14 mouse cellular contexts compared by ENCODE assay signal in the genomic region with DNA sequence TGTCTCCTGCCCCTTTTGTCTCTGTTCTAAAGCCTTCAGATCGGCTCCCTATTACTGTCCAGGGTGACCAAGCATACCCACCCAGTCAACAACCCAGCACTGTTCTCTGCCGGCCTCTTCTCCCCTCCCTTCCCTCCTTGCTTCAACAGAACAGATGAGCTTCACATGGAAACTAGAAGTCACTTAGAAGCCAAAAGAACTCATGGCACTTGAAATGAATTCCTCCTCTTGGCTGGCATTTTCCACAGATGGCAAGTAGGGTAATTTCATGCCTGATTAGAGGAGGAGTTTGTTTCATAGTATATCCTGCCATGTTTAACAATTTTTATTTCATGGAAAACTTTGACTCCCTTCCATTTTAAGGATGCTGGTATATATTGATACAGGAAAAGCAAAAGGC.
"Had no signal": no experiment of that assay in that cellular context is flagged by ENCODE, and none has a peak within 500 bp of the region (broad histone marks: within the 10 kb centered on the region; RNA-seq: fewer than 3 reads in every experiment).

No protein-coding gene starts in this region.

- H3K9me3 ChIP-seq: limb, embryonic 10.5 days; liver, embryonic 15.5 days; megakaryocyte, embryonic 14.5 days; midbrain, embryonic 12.5 days; neural tube, embryonic 12.5 days had no signal

- H3K4me3 ChIP-seq: limb, embryonic 10.5 days; liver, embryonic 15.5 days; megakaryocyte, embryonic 14.5 days; midbrain, embryonic 12.5 days; neural tube, embryonic 12.5 days had no signal

- H3K27me3 ChIP-seq: liver, embryonic 15.5 days; neural tube, embryonic 12.5 days had no signal

- H3K4me2 ChIP-seq: liver, embryonic 11.5 days; liver, embryonic 15.5 days; lung, embryonic 14.5 days; midbrain, embryonic 12.5 days; neural tube, embryonic 12.5 days had no signal

- H3K9ac ChIP-seq: liver, embryonic 15.5 days; lung, embryonic 14.5 days; midbrain, embryonic 12.5 days; neural tube, embryonic 12.5 days had no signal

- H3K27ac ChIP-seq: limb, embryonic 10.5 days; liver, embryonic 15.5 days; macrophage; midbrain, embryonic 12.5 days; neural tube, embryonic 12.5 days had no signal

- DNase-seq: kidney, adult 8-10 months; kidney, postnatal 25 days; lung, embryonic 14.5 days; lung, postnatal 10 days; spleen, adult 18-20 months; thymus, adult 2 months; thymus, postnatal 25 days had no signal

- H3K36me3 ChIP-seq: limb, embryonic 10.5 days; liver, embryonic 15.5 days; midbrain, embryonic 12.5 days; neural tube, embryonic 12.5 days had no signal
